Mouse (Mus musculus): ENCODE measurements around the gene Rxra.
A peak's percentile ranks its signal among the peaks of the same experiment; 100 is the strongest.

The Rxra gene

DNA sequence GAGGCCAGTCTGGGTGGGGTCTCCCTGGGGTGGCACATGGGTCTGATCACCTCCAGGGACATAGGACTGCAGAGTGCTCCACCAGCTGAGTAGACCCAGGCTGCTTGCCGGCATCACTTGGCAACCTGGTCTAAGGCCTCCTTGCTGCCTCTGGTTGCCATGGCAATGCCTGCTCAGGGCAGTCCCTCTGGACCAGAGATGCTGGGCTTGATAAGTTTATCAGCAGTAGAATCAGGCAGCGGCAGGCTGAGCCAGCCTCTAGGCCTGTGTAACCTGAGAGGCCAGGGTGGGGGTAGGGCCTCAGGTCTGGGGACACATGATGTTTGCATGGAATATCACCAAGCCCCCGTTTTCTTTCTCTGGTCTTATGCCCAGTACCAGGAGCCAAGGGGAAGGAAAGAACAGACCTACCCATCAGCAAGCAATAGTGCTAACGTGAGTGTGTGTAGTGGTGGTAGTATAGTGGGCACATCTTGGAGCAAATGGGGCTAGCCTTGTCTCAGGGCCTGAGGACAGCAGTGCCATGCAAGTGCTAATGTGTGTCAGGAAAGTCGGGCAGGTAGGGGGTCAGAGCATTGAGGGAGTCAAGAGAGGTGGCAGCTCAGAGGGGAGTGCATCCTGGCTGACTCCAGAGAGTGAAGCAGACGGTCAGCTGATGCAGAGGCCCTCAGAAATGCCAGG lies 88.2 kb downstream of the Rxra start:
- DNase-seq (ENCODE audit: low spot score) = no peak

DNA sequence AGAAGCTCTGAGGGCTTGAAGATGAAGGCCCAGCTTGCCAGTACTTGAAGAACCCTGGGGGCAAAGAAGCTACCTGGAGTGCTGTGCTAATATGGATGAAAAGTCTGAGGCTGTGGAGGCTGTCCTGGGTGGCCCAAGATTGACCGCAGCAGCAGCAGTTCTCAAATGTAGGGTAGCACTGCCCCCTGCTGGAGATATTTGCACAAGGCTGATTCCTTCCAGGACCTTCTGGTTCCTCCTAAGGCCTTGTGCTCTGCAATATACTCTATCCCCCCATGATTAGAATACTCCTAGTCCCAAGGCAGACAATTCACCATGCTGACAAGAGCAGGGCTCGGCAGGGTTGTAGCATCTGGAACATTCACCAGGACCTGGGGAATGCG lies 88.7 kb downstream of the Rxra start:
- DNase-seq (ENCODE audit: low spot score) = peak; percentile 87

DNA sequence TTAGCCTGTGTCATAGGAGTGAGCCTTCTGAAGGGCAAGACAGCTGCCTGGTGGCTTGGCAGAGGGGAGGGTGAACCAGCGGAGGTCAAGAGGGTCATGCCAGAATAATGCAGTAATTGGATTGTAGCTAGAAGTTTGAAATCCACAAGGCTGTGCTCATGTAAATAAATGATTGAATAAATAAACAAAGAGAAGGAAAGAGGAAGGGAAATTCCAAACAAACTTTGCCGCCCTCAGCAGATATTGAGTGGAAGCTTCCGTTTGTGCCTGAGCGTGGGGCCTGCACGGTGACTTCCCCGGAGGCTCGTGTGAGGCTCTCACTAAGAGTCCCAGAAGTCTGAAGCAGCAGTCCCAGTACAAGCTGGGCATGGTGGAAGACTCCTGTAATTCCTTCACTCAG lies 91.5 kb downstream of the Rxra start:
- no peak for DNase-seq (ENCODE audit: low spot score)

DNA sequence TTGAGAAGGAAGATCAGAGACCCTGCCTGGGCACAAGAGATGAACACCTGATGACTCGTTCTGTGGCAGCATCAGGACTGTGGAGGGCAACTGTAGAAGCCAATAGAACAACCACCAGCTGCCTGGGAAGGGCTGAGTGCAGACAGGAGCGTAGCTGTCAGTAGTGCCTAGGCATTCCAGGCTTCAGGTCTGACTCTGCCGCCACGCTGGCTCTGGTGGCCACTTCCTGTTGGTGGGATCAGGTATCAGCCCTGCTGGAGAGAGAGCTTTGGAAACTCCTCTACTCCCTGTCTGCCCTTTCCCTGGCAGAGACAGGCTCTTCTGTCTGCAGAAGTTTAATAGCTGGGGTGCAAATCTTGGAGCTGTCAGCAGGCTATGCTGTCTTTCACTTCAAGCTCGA lies 93.5 kb downstream of the Rxra start:
- no peak for DNase-seq (ENCODE audit: low spot score)

DNA sequence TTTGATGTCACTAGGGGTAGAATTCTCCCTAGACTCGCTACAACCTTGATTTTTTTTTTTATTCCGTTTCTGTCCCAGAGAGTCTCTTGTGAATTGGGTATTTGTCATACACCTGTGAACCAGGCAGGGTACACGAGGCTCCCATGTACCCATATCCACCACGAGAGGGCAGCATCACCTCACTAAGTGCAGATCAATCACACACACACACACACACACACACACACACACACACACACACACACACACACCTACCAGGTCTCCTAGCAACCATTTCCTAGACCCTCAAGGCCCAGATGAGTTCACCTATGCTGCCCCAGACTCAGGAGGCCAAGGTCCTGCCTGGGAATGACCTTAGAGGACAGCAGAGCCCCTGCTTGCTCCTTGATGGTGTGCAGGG lies 94.0 kb downstream of the Rxra start:
- no peak for DNase-seq (ENCODE audit: low spot score)

DNA sequence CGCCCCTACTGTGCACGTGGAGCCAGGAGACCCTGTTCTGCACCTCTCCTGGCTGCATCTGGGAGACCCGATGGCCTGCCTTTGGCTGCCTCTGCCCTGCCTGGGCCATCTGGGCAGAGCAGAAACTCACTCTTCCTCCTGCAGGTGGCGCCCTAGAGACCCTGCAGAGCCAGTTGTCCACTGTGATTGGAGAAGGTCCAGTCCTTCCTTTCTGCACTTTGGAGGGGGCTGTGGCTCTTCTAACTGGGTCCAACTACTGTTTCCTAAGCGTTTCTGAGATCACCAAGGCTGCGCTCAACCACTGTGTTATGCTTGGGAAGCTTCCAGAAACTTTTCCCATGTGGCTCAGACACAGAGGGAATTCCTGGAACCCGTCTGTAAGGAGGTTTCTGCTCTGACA lies 95.7 kb downstream of the Rxra start:
- peak; percentile 83 for DNase-seq (ENCODE audit: low spot score)

DNA sequence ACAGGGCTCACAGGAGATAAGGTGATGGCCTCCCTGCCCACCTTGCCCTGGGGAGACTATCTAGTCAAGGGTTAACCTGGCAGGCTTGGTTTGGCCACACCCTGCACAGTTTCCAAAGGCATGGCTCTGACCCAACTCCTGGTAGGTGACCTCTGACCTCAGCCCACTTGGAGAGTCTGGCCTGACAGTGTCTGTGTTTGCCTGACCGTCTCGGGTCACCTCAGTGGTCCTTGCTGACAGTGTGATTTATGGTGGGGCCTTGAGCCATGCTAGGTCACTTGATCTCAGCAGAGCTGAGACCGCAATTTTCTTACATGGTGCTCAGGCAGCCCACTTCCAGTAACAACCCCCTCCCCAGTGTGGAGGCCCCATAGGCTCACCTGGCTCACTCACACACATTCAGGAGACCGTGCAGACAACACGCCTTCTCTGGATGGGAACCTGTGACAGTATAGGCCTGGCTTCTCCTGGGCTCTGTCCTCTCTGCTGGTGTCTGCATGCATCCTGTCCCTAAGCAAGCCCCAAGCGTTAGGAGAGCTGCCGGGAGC lies 96.7 kb downstream of the Rxra start:
- no peak for DNase-seq (ENCODE audit: low spot score)

DNA sequence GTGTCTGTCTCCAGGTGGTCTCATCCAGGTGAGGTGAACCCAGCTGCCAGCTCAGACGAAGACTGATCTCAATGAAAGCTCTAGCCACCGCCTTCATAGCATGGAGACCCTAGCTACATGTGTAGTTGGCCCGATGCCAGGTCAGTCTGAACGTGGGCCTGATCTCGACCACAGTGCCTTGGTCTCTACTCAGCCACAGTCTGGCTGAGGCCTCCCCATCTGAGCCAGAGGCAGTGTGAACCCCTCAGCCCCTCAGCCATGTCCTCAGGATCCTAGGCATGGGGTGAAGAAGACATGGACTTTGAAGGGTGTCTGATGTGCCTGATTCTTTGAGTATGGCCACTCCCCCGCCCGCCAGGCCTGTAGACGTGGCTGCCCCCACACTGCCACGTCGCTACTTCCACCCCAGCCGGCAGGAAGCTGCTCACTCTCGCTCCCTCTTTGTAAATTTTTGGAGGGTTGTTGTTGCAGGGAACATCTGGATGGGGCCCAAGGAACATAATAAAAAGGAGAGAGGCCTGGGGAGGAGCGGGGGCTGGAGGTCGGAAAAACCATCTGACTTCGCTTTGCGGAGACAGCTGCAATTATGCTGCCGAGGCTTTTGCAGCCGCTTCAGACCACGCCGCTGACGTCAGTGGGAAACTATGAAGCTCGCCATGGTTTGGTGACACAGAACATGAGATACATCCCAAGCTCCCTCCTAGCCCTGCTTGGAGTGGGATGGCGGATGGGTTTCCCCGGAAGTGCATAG lies 97.9 kb downstream of the Rxra start:
- DNase-seq (ENCODE audit: low spot score) = no peak

DNA sequence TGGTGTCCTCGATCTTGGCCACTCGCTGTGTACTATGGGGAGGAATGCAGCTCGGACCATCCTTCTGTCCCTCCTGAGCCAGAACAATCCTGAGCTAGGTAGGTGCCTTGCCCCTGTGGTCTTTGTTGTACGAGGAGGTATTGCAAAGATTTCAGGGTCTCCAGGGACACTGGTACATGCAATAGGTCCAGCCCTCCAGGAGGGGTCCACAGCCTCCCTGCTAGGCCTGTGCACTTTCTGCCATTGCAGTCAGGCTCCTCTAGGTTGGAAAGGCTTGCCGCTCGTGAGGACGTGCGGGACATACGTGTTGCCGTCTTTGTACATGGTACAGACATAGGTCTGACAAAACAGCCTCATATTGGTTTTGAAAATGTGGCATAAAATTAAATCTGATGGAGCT lies 98.8 kb downstream of the Rxra start:
- no peak for DNase-seq (ENCODE audit: low spot score)

DNA sequence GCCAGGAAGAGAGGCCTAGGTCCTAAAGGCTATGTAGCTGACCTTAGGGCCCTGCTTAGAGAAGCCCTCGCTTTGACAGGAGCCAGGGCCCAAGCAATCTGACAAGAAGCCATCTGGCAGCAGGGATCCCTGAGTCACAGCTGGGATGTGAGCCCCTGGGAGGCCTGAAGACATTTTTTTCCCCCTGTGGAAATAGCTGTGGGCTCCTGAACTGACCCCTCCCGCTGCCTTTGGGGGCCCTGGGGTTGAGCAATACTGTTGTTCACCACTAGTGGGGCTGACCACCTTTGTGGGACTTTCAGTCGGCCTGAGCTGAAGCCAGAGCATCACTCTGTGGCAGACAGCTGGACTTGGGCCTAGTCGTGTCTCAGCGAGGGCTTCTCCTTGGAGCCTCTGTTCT lies 99.4 kb downstream of the Rxra start:
- DNase-seq (ENCODE audit: low spot score) = no peak

DNA sequence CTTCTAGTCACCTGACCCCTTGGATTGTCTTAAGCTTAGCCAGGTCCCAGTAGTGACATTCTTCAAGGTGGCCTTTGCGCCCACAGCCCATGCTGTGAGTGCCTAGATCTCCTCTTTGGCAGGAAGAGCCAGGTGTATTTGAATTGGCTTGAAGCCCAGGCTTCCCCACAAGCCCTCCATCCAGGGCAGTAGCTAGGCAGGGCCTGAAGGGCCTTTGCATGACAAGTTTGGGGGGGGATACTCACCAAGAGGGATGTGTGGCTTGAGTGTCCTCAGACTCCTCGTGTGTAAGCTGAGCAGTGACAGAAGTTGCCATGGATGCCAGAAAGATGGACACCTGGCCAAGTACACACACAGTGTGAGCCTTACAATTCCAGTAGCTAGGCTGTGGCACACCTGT lies 101.5 kb downstream of the Rxra start:
- DNase-seq (ENCODE audit: low spot score) = no peak

DNA sequence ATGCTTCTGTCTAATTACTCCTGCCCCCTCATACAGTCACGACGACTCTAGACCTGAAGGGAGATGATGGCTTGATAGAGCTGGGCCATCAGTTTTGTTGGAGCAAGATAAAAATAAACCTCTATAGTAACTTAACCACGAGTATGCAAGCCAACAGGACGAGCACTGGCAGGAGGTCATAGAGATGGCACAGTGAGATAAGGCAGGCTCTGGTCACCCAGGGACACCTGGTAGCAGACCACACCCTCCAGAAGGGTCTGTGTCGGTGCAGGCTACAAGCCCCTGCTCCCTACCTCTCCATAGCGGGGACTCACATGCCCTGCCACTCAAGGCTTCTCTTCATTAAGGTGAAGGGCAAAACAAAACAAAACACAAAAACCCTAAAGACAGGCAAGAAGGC lies 102.0 kb downstream of the Rxra start:
- no peak for DNase-seq (ENCODE audit: low spot score)

DNA sequence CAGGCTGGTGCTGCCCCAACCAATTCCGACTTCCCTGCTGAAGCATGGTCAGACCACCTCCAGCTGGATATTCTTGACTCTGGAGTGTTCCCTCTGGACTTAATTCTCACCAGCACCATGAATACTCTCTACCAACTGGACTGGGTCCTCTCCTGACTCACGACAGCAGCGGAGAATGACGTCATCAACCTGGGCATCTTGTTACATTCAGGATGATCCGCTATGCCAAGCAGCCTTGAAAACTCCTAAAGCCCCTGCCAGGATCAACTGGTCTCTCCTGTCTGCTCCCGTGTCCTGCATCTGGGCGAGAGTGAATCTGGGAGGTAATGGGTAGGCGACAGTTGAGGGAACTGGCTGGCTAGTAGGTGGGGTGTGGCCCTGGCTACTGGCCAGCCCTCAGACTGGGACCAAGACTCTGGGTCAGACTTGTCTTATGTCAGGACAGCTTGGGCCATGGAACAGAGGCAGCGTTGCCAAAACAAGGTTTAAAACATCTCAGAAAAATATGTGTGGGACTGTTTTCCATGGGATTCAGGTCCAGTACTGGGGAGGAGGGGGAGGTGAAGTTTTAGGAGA lies 103.1 kb downstream of the Rxra start:
- no peak for DNase-seq (ENCODE audit: low spot score)

DNA sequence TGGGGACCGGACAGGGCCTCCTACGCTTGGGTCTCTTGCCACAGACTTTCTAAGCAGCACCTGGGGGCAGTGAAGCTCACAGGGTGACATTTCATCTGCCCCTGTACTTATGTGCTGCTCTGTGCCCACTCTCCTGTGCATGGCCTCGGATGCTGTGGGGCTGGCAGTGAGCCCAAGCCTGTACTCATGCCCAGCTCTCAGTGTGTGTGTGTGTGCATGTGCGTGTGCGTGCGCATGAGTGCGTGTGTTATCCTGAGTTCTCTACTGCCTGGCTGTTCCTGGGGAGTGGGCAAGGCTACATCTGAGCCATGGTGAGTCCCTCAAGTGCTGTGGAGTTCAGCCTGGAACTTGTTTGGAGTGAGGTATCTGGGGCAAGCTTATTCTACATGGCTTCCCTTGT lies 103.9 kb downstream of the Rxra start:
- no peak for DNase-seq (ENCODE audit: low spot score)

DNA sequence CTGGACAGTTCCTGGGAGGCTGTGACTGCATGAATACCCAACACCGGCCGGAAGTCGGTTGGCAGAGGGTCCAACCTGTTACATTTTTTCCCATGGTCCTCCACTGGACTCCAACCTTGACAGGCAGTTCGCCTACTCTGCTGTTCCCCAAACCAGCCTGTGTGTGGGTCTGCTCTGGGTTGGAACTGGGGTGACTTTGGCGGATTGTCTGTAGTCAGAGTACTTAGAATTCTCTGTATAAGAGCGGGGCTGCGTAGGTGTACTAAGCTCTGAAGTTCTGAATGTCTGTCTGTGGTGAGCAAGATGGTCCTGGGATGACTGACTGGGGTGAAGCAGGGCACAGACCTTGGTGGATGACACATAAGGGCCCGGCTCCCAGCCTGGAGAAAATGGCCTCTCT lies 109.1 kb downstream of the Rxra start:
- no peak for DNase-seq (ENCODE audit: low spot score)

DNA sequence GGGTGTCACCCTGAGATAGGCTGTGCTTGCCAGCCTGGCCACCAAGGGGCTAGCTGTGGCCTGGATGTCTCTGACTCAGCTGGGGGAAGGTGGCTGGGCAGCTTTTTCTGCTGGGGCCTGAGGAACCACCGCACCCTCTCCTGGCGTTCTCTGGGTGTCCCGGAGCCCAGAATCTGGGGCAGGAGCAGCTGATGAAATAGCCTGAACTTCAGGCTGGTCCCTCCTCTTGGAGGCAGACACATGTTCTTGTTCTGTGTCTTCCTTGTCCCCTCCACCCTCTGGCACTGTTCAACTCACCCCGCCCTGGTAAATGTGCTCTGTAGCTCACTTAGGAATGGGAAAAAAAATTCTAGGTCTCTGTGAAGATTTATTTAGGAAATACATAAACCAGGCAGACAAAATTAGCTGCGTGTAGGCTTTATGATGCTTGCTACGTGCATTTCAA lies 109.8 kb downstream of the Rxra start:
- no peak for DNase-seq (ENCODE audit: low spot score)

DNA sequence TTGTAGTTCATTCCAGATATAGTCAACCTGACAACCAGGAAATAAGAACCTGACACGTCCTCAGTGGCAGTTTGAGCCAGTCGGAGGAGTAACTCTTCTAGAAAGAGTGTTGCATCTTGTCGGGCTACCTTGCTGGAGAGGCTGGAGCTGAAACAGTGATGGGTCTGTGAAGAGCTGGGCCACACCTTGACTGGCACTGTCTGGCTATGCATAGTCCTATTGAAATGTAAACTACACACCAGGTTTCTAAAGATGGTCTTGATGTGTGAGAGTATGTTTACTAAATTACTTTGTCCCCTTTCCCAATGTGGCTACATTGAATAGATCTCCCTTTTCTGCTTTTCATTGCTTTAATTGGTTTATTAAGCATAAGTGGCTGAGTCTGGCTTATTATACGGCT lies 115.3 kb downstream of the Rxra start:
- no peak for DNase-seq (ENCODE audit: low spot score)

DNA sequence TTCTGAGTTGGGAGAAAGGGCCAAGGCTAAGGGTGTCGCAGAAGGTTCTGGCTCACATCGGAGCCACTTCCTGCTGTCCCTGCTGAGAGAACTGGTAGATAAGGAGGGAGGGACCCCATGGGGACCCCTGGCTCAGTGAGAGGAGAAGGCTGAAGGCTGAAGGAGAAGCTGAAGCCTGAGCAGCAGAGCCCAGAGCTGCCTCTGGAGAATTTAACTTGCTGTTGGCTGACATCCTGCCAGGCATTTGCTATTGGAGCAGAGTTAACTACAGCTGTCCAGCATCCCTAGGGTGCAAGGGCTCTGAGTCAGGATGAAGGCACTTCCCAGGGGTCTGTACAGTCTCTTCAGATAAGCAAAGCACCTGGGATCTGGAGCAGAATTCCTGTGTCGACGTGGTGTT lies 122.8 kb downstream of the Rxra start:
- no peak for DNase-seq (ENCODE audit: low spot score)

DNA sequence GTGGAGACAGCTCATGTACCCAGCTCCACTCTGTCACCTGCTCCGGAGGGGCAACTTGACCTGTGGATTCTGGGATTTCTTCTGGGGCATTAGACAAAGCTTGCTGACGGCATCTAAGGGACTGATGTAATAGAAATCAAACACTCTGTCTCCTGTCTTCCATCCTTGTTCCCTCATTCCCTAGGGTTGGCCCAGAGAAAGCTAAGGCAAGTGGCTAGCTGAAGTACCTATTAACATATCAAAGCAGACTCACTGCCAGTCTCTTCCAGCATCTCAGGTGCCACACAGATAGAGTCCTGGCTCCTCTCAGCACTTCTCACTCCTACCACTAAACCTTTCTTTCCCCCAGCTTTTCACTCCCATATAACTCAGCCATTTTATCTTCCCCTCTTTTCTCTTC lies 124.8 kb downstream of the Rxra start:
- DNase-seq (ENCODE audit: low spot score) = no peak

DNA sequence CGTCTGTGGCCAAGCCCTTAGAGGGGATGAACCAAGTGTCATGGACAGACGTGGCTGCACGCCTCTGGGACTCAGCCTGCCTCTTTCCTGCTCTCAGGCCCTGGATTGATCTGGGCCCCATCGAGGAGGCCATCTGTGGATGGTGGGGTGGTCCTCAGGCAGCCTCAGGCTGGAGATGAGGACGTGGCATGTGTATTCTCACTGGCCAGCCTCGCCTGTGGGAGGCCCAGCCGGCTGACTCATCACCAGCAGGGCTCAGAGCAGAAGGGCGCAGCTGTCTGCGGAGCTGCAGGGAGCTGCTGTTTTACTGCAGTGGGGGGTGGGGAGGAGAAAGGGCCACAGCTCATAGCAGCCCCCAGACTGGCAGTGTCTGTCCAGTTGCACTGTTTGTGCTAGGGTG lies 126.3 kb downstream of the Rxra start:
- DNase-seq (ENCODE audit: low spot score) = no peak

DNA sequence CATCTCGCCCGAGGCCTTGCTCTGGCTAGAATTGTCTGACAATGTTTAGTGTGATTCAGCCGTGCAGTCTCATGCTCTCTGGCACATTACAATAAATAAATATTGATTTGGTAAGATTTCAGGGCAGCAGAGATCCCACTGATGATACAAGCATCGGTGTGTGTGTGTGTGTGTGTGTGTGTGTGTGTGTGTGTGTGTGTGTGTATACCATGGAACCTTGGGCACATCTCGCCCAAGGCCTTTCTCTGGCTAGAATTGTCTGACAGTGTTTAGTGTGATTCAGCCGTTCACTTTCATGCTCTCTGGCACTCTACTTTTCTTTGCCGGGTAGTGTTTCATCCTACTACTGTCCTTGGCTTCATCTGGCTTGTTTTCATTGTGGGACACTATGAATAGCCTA lies 130.5 kb downstream of the Rxra start:
- DNase-seq (ENCODE audit: low spot score) = no peak

DNA sequence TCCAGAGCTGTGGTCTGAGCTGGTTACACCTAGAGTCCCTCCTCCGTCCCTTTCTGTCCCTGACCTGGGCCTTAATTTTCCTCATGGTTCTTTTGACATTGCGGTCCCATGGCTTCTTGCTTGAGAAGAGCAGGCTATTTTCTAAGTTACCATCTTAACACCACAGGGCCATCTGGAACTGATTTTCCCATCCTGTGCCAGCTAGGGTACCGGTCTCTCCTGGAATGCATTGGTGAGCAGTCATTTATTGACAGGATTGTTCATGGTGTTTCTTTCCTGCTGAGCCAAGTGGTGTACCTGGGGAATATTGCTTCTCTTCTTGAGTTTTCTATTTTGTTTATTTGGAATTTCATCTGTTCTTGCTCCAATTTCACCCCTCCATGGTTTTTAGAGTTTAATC lies 131.4 kb downstream of the Rxra start:
- no peak for DNase-seq (ENCODE audit: low spot score)

DNA sequence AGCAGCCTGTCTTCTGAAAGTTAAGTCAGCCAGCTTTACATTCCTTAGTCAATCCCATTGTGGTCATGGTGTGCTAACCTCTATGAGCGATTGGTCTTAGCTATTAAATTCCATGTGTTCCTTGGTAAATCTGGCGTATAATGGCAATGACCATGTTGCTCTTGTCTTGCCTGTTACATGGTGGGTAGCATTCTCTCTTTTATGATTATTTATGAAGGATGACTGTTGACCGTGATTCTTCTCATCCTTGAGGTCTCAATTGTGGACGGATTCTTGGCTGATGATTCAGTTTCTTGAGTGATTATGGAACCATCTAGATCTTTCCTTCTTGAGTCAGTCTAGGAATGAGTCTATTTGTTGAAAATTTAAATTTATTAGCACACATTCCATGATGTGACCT lies 133.7 kb downstream of the Rxra start:
- no peak for DNase-seq (ENCODE audit: low spot score)

Measured in ovary, postnatal 10 days (tissue).